Mouse (Mus musculus) thymus, adult 2 months (tissue): ENCODE results near the gene Gprc5b.

Source experiments
- CTCF ChIP-seq: fragments of 200-500 bp; IDR thresholded peaks from 2 replicates; pipeline ENCODE4 v1.5.1; 2012; ENCODE audit warnings: mild to moderate bottlenecking, control low read depth, low read length, moderate library complexity, borderline replicate concordance; ENCODE audit not compliant: control insufficient read depth, poor library complexity, insufficient read depth; ENCODE audit errors: extremely low read depth
- POLR2A ChIP-seq: fragments of 200-500 bp; IDR thresholded peaks from 2 replicates; pipeline ENCODE4 v1.6.1; 2012; ENCODE audit warnings: mild to moderate bottlenecking, low read length, control low read depth, moderate library complexity; ENCODE audit not compliant: control insufficient read depth, poor library complexity, insufficient read depth; ENCODE audit errors: extremely low read depth

DNA sequence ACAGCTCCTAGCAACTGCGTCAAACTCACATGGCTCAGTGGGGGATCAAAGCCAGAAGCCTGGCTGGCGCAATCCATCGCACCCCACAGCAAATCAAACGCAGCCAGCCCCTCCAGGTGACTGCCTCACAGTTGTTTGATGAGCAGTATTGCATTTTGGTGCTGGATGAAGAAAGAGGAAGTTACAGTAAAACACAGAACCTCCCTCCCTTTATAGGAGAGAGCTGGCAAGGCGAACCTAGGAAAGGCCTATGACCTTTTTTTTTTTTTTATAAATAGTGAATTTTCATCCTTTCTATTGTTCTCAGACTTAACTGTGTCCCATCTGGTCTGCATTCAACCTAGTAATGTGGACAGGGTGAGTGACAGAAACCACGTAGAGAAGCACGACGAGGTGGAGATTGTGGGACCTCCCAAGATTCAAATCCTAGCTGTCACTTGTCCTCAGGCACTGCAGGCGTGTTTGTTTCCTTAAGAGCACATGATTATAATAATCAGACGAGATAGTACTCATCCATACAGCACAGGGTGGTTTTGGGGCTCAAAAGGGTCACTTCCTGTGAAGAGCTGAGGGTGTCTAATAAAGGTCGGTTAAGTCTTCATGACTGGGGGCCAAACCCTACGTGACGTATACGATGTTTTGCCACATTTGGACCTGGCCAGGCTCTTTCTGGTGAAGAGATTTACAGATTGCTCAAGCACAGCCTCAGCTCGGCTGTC, 39.4 kb upstream of the Gprc5b start:
- TF ChIP-seq CTCF (no peak), POLR2A (no peak)
